Mouse (Mus musculus) embryonic facial prominence, embryonic 13.5 days (tissue): ENCODE measurements at regions not wholly inside any gene's neighbourhood (a gene's known extent, or its start where the extent isn't known, plus 50 kb on each side); places are given as distances from the start of the nearest gene placed in this dataset.
A peak's percentile ranks its signal among the peaks of the same experiment; 100 is the strongest.

Experiments used
- ATAC-seq: fragments of 200-750 bp; cut with Nextera tagmentation; 2 replicates; pipeline ENCODE4 v1.8.0; 2017; ENCODE audit warnings: low read depth; ENCODE audit not compliant: insufficient number of reproducible peaks, insufficient read depth, low FRiP score, low TSS enrichment
- H3K27ac ChIP-seq: fragments of 300-500 bp; sonication (generic); 2 replicates; pipeline ENCODE4 v1.5.1; 2015; ENCODE audit warnings: moderate library complexity, mild to moderate bottlenecking, inconsistent platforms
- H3K27me3 ChIP-seq: fragments of 300-500 bp; sonication (generic); 2 replicates; pipeline ENCODE4 v1.6.1; 2015; ENCODE audit warnings: mild to moderate bottlenecking, inconsistent platforms
- H3K36me3 ChIP-seq: fragments of 300-500 bp; sonication (generic); 2 replicates; pipeline ENCODE4 v1.6.1; 2015; ENCODE audit warnings: mild to moderate bottlenecking, inconsistent platforms
- H3K4me1 ChIP-seq: fragments of 300-500 bp; sonication (generic); 2 replicates; pipeline ENCODE4 v1.6.1; 2015; ENCODE audit warnings: inconsistent platforms
- H3K4me2 ChIP-seq: fragments of 300-500 bp; sonication (generic); 2 replicates; pipeline ENCODE4 v1.6.1; 2015; ENCODE audit warnings: moderate library complexity, mild to moderate bottlenecking, inconsistent platforms
- H3K4me3 ChIP-seq: fragments of 300-500 bp; sonication (generic); 2 replicates; pipeline ENCODE4 v1.5.1; 2015; ENCODE audit warnings: mild to moderate bottlenecking, inconsistent platforms
- H3K9ac ChIP-seq: fragments of 300-500 bp; sonication (generic); 2 replicates; pipeline ENCODE4 v1.6.1; 2015; ENCODE audit warnings: mild to moderate bottlenecking, inconsistent platforms
- H3K9me3 ChIP-seq: fragments of 300-500 bp; sonication (generic); 2 replicates; pipeline ENCODE4 v1.6.1; 2016; ENCODE audit warnings: inconsistent platforms
- WGBS: fragments of 180-500 bp; shearing (Covaris S2); methylation state at CpG from one replicate; pipeline ENCODE4 v1.1.7; 2015; ENCODE audit warnings: mixed read lengths; 5-methylcytosine and 5-hydroxymethylcytosine counted together

- ATAC-seq, result no peak
- WGBS, result 81% methylated on average over 4 of the region's 4 CpGs
- H3K27me3 ChIP-seq, result no peaks in the 10 kb centered on the region
- no peak overlapping the region for H3K27ac ChIP-seq
- no peaks in the 10 kb centered on the region for H3K9me3 ChIP-seq
- H3K4me1 ChIP-seq, result peaks cover 14% of the 10 kb centered on the region
- no peak overlapping the region for H3K4me2 ChIP-seq
- no peak overlapping the region for H3K4me3 ChIP-seq
- H3K9ac ChIP-seq, result no peak overlapping the region
- H3K36me3 ChIP-seq, result no peaks in the 10 kb centered on the region
These were observed 108.1 kb downstream of the Ndufa10 start for GRCm38 (mm10) chr1:92365366-92366075.

- Histone ChIP-seq H3K27me3 (no peaks in the 10 kb centered on the region), H3K9ac (no peak overlapping the region), H3K27ac (peak overlapping the region; percentile 5; the same call in 1 of the 2 replicates), H3K4me1 (peaks cover 21% of the 10 kb centered on the region), H3K4me2 (no peak overlapping the region), H3K36me3 (no peaks in the 10 kb centered on the region), H3K9me3 (no peaks in the 10 kb centered on the region), H3K4me3 (no peak overlapping the region)
- no peak for ATAC-seq
- 55% methylated on average over 7 of the region's 7 CpGs for WGBS
These were observed 112.0 kb downstream of the Ndufa10 start for GRCm38 (mm10) chr1:92361677-92362076.

- Histone ChIP-seq H3K4me3 (no peak overlapping the region), H3K4me1 (peaks cover 30% of the 10 kb centered on the region), H3K4me2 (no peak overlapping the region), H3K27me3 (no peaks in the 10 kb centered on the region), H3K27ac (no peak overlapping the region), H3K9me3 (no peaks in the 10 kb centered on the region), H3K36me3 (no peaks in the 10 kb centered on the region), H3K9ac (no peak overlapping the region)
- ATAC-seq, result no peak
- WGBS, result 22% methylated on average over 7 of the region's 7 CpGs
These were observed 113.4 kb downstream of the Ndufa10 start for GRCm38 (mm10) chr1:92360255-92360654.

- H3K36me3 ChIP-seq, result no peaks in the 10 kb centered on the region
- H3K27me3 ChIP-seq, result no peaks in the 10 kb centered on the region
- no peak for ATAC-seq
- no peak overlapping the region for H3K4me2 ChIP-seq
- H3K9me3 ChIP-seq, result no peaks in the 10 kb centered on the region
- whole genome bisulfite sequencing, result 94% methylated on average over 2 of the region's 2 CpGs
- H3K4me3 ChIP-seq, result no peak overlapping the region
- H3K9ac ChIP-seq, result no peak overlapping the region
- H3K4me1 ChIP-seq, result peaks cover 30% of the 10 kb centered on the region
- no peak overlapping the region for H3K27ac ChIP-seq
These were observed 114.2 kb downstream of the Ndufa10 start for GRCm38 (mm10) chr1:92359473-92359872.

- Histone ChIP-seq H3K27me3 (no peaks in the 10 kb centered on the region), H3K36me3 (no peaks in the 10 kb centered on the region), H3K9ac (no peak overlapping the region), H3K9me3 (no peaks in the 10 kb centered on the region), H3K4me2 (no peak overlapping the region), H3K4me3 (no peak overlapping the region), H3K27ac (no peak overlapping the region), H3K4me1 (peaks cover 30% of the 10 kb centered on the region)
- WGBS, result 84% methylated on average over 8 of the region's 8 CpGs
- ATAC-seq, result no peak
These were observed 114.8 kb downstream of the Ndufa10 start for GRCm38 (mm10) chr1:92358758-92359287.

GRCm38 (mm10) chr1:92348353-92349005 lies 125.2 kb downstream of the Ndufa10 start:
- no peak overlapping the region for H3K4me2 ChIP-seq
- no peak overlapping the region for H3K4me3 ChIP-seq
- H3K9me3 ChIP-seq, result no peaks in the 10 kb centered on the region
- H3K4me1 ChIP-seq, result peaks cover 8% of the 10 kb centered on the region
- peak overlapping the region; percentile 66 for H3K27ac ChIP-seq
- WGBS, result 44% methylated on average over 17 of the region's 17 CpGs
- H3K36me3 ChIP-seq, result no peaks in the 10 kb centered on the region
- H3K9ac ChIP-seq, result no peak overlapping the region
- no peaks in the 10 kb centered on the region for H3K27me3 ChIP-seq
- ATAC-seq, result no peak

- H3K9ac ChIP-seq, result no peak overlapping the region
- H3K9me3 ChIP-seq, result no peaks in the 10 kb centered on the region
- peak overlapping the region; percentile 66 for H3K27ac ChIP-seq
- no peak for ATAC-seq
- H3K36me3 ChIP-seq, result no peaks in the 10 kb centered on the region
- no peak overlapping the region for H3K4me3 ChIP-seq
- 66% methylated on average over 9 of the region's 9 CpGs for WGBS
- no peaks in the 10 kb centered on the region for H3K27me3 ChIP-seq
- H3K4me2 ChIP-seq, result no peak overlapping the region
- peaks cover 8% of the 10 kb centered on the region for H3K4me1 ChIP-seq
These were observed 126.0 kb downstream of the Ndufa10 start for GRCm38 (mm10) chr1:92347656-92348055.

- WGBS, result 74% methylated on average over 2 of the region's 2 CpGs
- Histone ChIP-seq H3K4me1 (peaks cover 19% of the 10 kb centered on the region), H3K9ac (no peak overlapping the region), H3K9me3 (no peaks in the 10 kb centered on the region), H3K27ac (no peak overlapping the region), H3K36me3 (no peaks in the 10 kb centered on the region), H3K27me3 (no peaks in the 10 kb centered on the region), H3K4me3 (no peak overlapping the region), H3K4me2 (no peak overlapping the region)
- ATAC-seq, result no peak
These were observed 129.9 kb downstream of the Ndufa10 start for GRCm38 (mm10) chr1:92343768-92344167.

- H3K4me1 ChIP-seq, result peaks cover 14% of the 10 kb centered on the region
- no peaks in the 10 kb centered on the region for H3K36me3 ChIP-seq
- H3K27me3 ChIP-seq, result no peaks in the 10 kb centered on the region
- WGBS, result 85% methylated on average over 5 of the region's 5 CpGs
- no peak overlapping the region for H3K4me3 ChIP-seq
- no peak for ATAC-seq
- H3K9ac ChIP-seq, result no peak overlapping the region
- H3K27ac ChIP-seq, result no peak overlapping the region
- H3K4me2 ChIP-seq, result no peak overlapping the region
- H3K9me3 ChIP-seq, result no peaks in the 10 kb centered on the region
These were observed 130.5 kb downstream of the Ndufa10 start for GRCm38 (mm10) chr1:92343161-92343598.

GRCm38 (mm10) chr1:92341846-92342540 lies 131.7 kb downstream of the Ndufa10 start:
- H3K4me3 ChIP-seq, result no peak overlapping the region
- H3K9ac ChIP-seq, result no peak overlapping the region
- WGBS, result 83% methylated on average over 12 of the region's 12 CpGs
- no peaks in the 10 kb centered on the region for H3K36me3 ChIP-seq
- H3K9me3 ChIP-seq, result no peaks in the 10 kb centered on the region
- no peak overlapping the region for H3K27ac ChIP-seq
- no peaks in the 10 kb centered on the region for H3K27me3 ChIP-seq
- peaks cover 21% of the 10 kb centered on the region for H3K4me1 ChIP-seq
- H3K4me2 ChIP-seq, result no peak overlapping the region
- ATAC-seq, result no peak

- no peaks in the 10 kb centered on the region for H3K9me3 ChIP-seq
- H3K27ac ChIP-seq, result no peak overlapping the region
- peaks cover 21% of the 10 kb centered on the region for H3K4me1 ChIP-seq
- H3K4me3 ChIP-seq, result no peak overlapping the region
- ATAC-seq, result no peak
- H3K4me2 ChIP-seq, result no peak overlapping the region
- no peak overlapping the region for H3K9ac ChIP-seq
- 65% methylated on average over 7 of the region's 7 CpGs for WGBS
- H3K27me3 ChIP-seq, result no peaks in the 10 kb centered on the region
- no peaks in the 10 kb centered on the region for H3K36me3 ChIP-seq
These were observed 133.0 kb downstream of the Ndufa10 start for GRCm38 (mm10) chr1:92340644-92341043.
